Mouse (Mus musculus) cerebellum, adult 9-10 months (tissue): ENCODE results near the gene Pcp4l1.
"Not testable (repeated sequence)": the region's sequence is repeated elsewhere in the genome, so short reads cannot be mapped to it uniquely, and the experiment has no call there.

Experiments
- DNase-seq: peaks from one replicate; pipeline ENCODE4 v3.0.0; 2022

Gene Pcp4l1

DNA sequence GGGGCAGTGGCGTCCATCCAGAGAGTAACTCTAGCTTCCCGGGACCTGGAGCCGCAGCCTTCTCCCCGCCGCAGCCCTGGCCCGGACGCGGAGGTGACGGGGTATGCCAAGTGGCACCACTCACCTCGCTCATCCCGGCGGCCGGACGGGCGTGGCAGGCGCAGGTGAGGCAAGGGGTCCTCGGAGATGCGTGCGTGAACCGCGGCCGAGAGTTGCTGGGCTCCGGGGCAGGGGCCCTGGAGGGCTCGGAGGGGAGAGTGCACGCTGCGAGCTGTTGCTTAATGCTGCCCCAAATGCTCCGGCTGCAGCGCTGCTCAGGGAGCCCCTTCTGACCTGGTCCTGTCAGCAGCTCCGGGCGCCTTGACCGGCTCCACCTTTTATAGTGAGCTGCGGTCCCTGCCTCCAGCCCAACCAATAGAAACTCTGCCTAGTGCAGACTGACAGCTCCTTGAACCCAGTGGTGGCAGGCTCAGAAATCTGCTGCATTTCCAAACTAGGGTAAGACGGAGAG, at the start of gene Pcp4l1:
Gene Pcp4l1, minus strand, starts transcription at position 382 of the 511 bp plus-strand sequence.
- DNase-seq: peak; percentile 34

DNA sequence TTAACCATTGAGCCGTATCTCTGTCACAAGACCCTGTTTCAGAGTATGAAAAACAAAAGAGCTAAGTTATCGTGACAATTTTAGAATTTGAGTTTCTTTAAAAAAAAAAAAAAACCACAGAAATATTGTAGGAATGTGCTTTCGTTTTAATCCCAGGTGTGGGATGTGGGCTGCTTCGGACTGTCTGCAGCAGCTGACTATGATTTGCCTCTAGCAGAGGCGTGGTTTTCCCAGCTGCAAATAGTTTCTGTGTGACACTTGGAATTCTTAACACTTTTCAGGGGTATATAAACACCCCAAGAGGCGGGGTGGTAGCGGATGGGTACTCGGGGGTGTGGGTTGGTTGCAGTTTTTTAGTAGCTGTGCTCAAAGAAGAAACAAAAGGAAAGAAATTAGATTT, 49.3 kb upstream of the Pcp4l1 start:
- DNase-seq: no peak

DNA sequence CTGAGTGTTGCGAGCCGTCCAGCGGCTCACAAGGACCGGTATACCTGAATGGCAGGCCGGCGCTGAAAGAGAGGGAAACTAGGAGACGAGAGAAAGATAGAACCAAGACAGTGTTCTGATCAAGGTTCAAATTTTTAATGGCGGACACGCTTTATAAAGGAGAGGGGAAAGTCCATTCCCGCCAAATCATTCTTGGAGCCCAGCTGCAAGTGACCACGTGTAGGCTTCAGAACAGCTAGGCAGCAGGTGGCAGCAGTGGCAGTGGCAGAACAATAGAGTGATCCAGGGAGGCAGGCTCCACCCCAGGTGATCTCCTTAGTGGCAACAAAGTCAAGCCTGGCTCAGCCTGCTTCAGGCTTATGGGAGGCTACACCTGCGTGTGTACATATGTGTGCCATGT, 45.9 kb upstream of the Pcp4l1 start:
- not testable (repeated sequence) for DNase-seq

- no peak for DNase-seq
These were observed 44.8 kb upstream of the Pcp4l1 start for GRCm38 (mm10) chr1:171240911-171241310.

- DNase-seq: no peak
These were observed 44.1 kb upstream of the Pcp4l1 start for GRCm38 (mm10) chr1:171239992-171240744.

DNA sequence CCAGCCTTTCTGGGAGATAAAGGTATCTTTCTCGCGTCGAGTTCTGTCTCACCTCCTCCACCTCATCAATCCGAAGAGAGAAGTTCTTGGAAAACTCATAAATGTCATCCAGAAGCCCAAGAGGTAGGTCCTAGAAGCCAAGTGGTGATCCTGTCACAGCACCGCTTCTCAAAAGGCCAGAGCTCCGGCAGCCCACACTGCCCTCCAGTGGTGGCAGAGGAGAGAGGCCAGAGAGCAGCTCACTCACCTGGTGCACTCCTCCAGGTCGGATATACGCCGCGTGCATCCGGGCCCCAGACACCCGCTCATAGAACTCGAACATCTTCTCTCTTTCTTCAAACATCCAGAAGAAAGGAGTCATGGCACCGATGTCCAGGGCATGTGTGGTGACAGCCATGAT, 42.4 kb upstream of the Pcp4l1 start:
- no peak for DNase-seq

DNA sequence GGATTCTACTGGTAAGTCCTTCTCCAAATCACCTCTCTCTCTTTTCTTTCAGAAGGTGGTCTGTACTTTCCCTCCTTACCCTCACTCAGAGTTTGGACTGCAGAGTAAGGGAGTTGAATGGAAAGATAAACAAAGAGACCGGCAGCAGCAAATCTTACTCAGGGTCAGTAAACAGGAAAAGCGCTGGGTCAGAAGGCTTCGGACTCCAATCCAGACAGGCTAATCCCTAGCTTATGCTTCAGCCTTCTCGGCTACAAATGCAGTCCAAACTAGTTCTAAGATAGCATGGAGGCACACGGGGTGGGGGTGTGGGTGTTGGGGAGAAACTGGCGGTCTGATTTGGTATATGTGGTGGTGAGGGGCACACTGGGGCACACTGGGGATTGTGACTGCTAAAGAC, 41.4 kb upstream of the Pcp4l1 start:
- DNase-seq: no peak

DNA sequence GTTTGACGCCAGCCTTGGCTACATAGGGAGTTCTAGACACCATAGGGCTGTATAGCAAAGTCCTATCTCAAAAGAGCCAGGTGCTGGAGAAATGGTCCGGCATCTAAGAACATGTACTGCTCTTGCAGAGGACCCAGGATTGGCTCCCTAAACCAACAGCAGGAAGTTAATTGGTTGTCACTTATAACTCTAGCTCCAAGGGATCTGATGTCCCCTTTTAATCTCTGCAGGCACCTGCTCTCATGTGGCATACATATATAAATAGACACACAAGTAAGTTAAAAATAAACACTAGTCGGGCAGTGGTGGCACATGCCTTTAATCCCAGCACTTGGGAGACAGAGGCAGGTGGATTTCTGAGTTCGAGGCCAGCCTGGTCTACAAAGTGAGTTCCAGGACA, 39.7 kb upstream of the Pcp4l1 start:
- DNase-seq: no peak

DNA sequence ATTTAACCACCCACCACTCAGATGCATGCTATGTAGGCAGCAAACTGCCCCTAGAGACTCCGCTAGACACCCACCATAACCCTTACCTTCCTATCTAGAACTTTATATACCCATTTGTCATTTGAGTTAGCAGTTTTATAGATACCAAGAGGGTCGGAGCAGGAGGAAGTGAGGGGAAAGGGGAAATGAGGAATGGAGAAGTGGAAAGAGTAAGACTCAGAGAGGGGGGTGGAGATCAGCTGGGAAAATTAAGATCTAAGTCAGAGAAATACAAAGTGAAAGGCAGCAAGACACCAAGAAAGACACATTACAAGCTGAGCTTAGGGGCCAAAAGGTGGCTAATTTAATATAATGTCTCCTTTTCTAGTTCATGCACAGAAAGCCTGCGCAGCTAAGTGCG, 38.5 kb upstream of the Pcp4l1 start:
- no peak for DNase-seq

GRCm38 (mm10) chr1:171234126-171234525, 38.1 kb upstream of the Pcp4l1 start, which contains the start of gene Fcer1g:
Gene Fcer1g (minus strand): TSS chr1:171234365.
- no peak for DNase-seq

- DNase-seq: no peak
These were observed 37.0 kb upstream of the Pcp4l1 start for GRCm38 (mm10) chr1:171232800-171233730.

GRCm38 (mm10) chr1:171232348-171232747, 36.3 kb upstream of the Pcp4l1 start:
- no peak for DNase-seq

DNA sequence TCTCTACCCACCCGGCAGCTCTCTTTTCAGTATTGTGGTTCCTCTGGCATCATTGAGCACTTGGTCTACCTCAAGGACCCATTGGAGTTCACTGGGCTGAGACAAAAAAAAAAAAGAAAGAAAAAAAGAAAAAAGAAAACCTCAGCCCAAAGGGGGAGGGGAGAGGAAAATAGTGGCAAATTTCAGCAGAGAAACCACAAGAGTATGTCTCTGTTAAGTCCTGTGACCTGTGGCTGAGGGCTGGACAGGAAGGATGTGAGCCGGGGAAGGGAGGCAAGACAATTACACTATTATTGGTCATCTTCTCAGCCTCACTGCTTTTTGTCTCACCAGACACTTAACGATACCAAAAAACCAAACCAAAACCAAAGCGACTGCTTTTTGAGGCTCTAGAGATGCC, 35.8 kb upstream of the Pcp4l1 start:
- DNase-seq: no peak

GRCm38 (mm10) chr1:171230215-171230614, 34.1 kb upstream of the Pcp4l1 start:
- no peak for DNase-seq

DNA sequence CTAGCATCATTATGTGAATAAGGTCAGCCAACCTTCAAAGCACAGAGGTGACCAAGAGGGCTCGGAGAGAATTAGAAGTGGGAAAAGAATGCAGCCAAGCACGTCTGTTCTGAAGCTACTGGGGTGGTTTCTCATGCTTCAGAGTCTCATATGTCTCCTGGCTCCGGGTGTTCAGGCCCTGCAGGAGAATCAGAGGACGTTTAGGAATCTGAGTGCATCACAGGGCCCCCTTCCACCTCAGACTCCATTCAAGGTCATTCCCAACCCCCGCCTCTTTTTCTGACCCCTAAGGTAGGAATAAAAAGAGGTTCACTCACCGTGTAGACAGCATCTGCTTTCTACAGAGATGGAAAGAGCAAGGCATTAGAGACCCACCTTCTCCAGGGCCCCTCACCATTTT, 33.7 kb upstream of the Pcp4l1 start:
- no peak for DNase-seq

GRCm38 (mm10) chr1:171227879-171228278, 31.8 kb upstream of the Pcp4l1 start:
- DNase-seq: no peak

GRCm38 (mm10) chr1:171226780-171227179, 30.7 kb upstream of the Pcp4l1 start:
- no peak for DNase-seq

GRCm38 (mm10) chr1:171224857-171225256, 28.8 kb upstream of the Pcp4l1 start, which contains the start of gene Apoa2:
Gene Apoa2 (plus strand): TSS chr1:171225054.
- no peak for DNase-seq

DNA sequence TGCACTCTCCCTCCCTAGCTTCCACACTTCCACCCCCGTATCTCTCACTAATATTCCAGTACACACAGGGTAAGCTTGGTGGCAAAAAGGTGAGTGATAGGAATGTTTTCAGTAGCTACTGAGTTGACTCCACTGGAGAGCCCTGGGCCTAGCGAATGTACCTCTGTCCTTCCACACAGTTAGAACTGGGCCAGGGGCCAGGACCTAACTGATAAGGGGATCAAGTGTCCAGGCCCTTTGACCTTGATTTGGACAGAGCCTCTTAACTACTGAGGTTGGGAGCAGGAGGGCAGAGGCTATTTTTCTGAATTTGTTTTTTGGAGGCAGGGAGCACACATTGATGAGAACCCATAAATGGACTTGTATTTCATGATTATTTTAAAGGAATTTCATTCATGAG, 27.7 kb upstream of the Pcp4l1 start:
- DNase-seq: peak; percentile 57

GRCm38 (mm10) chr1:171223168-171223567, 27.1 kb upstream of the Pcp4l1 start:
- DNase-seq: peak; percentile 62

DNA sequence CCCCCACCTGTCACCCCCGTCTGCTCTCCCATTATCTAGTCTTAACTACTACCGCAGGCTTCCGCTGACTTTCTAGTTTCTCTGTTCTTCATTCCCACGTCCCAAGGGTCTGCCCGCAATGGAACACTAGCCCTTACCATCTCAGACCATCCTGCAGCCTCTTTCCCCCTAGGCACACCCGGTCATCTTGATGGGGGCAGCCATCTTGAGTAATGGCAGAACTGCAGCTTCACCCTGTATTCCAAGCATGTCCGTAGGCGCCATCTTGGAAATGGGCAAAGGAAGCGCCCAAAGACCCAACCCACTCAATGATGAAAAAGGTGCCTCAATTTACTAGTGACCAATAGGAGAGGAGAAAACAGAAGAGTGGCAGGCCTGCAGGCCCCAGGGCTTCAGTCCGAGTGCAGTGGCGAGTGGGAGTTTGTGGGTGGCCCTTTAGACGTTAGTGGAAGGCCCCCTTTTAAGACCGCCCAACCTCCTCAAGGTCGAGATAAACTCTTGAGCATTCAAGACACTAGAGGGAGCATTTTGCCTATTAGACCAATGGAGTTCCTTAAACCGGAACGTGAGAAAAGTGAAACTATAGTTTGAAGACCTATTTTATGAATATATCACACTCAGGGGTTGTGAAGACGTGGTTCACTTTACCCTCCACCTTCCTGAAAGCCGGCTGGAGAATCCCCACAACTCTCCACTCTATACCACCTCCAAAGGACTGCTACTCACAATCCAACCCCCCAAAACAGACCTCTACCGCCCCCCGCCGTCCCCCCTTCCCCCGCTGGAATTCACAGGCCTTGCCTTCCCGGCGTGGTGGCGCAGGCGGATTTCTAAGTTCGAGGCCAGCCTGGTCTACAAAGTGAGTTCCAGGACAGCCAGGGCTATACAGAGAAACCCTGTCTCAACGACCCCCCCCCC, 26.4 kb upstream of the Pcp4l1 start, which contains the start of gene Tomm40l:
Gene Tomm40l, minus strand, starts transcription at position 277 of the 918 bp plus-strand sequence.
- DNase-seq: peak; percentile 99
